Mouse (Mus musculus) left cerebral cortex, adult 18-20 months (tissue): ENCODE data around the gene Gm20738. TPM values are rescaled to one million over a fixed set of nuclear protein-coding genes. Genes with fewer than 3 reads are reported as not detected.
"Not testable (repeated sequence)": the region's sequence is repeated elsewhere in the genome, so short reads cannot be mapped to it uniquely, and the experiment has no call there.

Experiments used
- DNase-seq, 2 experiments: peaks; one replicate each; pipeline ENCODE4 v3.0.0; 2021 to 2022; ENCODE audit warnings: low spot score in 2 of 2, mixed read lengths in 1 of 2
- long read RNA-seq, 2 experiments: library from polyadenylated mRNA; stranded (forward); transcript quantifications; one replicate each; pipeline ENCODE4 v2.0.0; 2021
- total RNA-seq, 2 experiments: library from RNA; stranded (reverse); gene quantifications; 2 replicates each; pipeline ENCODE4 v1.2.3; 2021

Gm20738 gene
- total RNA-seq, result not detected
- long read RNA-seq, experiment 1, result 0 reads
- long read RNA-seq, experiment 2, result 0 reads

GRCm38 (mm10) chrY:37957511-37957910 is at the start of gene Gm20738:
Gene Gm20738, plus strand, starts transcription at chrY:37957811.
- not testable (repeated sequence) for DNase-seq
